Mouse (Mus musculus) adrenal gland, adult (tissue): ENCODE data around the gene Aqp6.

Experiments
- DNase-seq, 2 experiments: peaks; one replicate each; pipeline ENCODE4 v3.0.0; 2022 to 2023; ENCODE audit warnings: low spot score in 1 of 2; ENCODE audit not compliant: inconsistent age in 2 of 2

Gene Aqp6

DNA sequence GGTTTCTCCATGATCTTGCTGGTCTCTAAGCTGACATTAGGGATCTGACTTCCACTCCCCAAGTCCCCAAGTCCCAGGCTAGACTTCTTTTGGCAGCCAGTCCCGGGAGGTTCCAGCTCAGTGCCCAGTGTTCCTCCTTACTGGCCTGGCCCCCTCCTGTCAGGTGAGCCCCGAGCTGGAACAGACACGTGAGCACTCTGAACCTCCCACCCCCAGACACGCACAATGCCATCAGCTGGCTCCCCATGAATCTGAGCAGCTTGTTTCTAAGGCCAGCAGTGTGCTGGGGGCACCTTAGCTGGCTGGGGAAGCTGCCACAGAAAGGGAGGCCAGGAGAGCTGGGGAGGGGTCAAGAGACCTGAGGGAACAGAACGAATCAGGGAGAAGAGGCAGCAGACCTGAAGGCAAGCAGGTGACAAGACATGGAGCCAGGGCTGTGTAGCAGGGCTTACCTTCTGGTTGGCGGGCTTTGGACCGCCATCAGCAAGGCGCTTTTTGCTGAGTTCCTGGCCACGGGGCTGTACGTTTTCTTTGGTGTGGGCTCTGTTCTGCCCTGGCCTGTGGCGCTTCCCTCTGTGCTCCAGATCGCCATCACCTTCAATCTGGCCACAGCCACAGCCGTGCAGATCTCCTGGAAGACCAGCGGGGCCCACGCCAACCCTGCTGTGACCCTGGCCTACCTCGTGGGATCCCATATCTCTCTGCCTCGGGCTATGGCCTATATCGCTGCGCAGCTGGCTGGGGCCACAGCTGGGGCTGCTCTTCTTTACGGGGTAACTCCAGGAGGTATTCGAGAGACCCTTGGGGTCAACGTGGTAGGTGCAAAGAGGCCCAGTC is at the start of gene Aqp6:
Aqp6 (plus strand) TSS at position 415 of the 837 bp plus-strand sequence.
- DNase-seq: no peak

DNA sequence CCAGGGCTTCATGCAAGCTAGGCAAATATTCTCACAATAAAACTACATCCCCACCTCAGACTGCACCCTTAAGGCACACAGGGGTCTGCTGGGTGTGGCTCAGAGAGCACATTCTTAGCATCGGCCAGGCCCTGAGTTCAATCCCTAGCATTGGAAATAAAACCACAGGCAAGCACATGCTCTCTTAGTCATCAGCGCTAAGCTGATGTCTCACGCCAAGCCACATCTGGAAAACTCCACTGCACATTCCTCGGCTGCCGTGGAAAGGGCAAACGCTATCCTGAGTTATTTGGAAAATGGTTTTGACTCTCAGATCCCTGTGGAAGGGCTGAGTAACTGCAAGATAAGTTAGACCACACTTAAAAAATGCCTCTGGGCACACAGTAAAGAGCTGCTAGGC is 47.4 kb upstream of the Aqp6 start:
- peak in 1 of 2 experiments; percentile 34 for DNase-seq

DNA sequence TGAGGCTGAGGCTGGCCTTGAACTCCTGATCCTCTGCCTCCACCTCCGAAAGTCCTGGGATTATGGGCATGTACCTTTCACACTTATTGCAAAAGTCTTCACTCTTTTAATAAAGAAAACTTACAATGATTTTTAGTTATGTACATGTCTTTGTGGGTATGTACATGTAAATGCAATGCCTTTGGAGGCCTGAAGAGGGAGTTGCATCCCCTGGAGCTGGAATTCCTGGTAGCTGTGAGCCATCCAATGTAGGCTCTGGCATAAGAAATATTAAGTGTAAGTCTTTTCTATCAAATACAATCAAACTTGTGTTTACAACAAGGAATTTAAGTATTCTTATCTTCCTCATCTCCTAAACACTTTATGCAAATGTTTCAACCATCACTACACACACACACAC is 42.3 kb upstream of the Aqp6 start:
- DNase-seq: no peak

DNA sequence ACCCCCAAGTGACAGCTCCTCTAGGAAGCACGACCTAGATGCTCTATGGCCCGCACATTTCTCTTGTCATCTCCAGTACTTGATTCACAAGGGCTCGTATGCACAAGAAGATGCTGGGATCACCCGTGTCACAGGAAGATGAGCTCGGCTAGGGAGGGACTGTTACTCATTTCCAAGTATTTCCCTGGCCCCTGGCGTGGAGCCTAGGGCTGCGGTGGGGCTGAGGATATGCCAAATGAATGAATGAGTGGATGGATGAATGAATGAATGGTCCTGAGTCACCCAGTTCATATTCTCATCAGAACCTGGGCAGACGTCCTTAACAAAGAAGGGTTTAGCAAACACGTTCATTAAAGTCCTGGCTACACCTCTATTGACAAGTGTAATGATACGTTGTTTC is 41.0 kb upstream of the Aqp6 start:
- DNase-seq: no peak

DNA sequence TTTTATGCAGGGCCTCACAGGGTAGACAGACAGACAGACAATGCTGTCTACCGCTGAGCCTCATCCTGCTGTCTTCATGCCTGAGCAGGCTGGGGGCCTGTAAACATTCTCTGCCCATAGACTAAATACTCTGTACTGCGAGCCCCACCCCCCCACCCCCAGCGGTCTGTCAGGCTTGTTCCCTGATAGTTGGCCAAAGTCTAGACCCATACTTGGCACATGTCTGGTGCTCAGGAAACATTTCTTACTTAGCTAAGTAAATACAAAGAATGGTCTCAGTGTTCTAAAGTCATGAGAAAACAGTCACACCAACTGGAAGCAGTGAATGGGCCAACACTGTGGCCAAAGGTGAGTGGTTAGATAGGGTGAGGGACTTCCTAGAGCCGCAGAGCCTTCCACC is 33.8 kb upstream of the Aqp6 start:
- no peak for DNase-seq

DNA sequence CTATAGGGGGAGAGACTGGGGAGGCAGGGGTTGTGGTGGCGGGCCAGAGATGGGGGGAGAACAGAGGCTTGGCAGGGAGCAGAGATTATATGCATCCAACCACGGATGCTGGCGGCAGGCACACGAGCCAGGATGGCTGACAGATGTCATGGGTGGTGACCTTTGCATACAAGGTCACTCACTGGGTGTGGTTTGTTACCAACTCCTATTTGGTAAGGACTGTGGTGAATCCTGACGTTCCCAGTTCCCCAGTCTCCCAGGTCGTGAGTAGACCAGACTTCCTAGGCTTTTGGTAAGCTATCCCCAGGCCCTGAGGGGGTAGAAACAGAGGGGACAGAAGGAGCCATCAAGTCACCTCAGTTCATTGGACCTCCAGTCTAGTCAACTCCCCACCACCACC is 32.5 kb upstream of the Aqp6 start:
- DNase-seq: no peak

DNA sequence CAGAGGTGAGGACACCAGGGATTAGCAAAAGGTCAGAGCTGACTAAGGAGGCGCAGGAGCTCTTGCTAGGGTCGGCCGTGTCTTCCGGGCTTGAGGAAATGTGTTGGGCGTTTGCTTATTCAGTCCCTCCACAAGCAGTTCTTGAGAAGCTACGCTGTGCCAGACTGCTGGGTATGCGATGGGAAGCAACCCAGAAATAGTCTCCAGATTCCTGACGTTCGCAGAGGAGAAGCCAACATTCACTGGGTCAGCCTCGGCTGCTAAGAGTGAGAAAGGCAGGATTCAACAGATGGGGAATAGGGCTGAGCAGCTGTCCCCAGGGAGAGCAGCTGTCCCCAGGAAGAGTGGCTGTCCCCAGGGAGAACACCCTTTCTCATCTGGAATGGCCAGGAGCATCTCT is 32.1 kb upstream of the Aqp6 start:
- no peak for DNase-seq

DNA sequence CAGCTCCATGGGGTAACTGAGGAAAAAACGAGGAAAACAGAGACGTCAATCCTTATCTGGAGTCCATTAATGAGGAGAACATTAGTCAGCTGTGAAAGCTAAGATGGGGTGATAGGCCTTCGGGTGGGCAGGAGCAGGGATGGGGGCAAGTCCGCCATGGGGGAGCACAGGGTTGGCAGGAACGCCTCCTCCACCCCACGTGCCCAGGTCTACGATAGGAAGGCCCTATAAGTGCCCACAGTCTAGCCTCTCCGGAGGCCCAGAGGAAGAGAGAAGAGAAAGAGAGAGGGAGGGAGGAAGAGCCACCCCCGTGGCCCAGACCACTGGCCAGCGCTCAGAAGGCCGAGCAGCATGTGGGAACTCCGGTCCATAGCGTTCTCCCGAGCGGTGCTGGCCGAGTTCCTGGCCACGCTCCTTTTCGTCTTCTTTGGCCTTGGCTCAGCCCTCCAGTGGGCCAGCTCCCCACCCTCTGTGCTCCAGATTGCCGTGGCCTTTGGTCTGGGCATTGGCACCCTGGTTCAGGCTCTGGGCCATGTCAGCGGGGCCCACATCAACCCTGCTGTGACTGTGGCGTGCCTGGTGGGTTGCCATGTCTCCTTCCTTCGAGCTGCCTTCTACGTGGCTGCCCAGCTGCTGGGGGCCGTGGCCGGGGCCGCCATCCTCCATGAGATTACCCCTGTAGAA is 22.3 kb upstream of the Aqp6 start, which contains the start of gene Aqp2:
Aqp2 (plus strand) TSS at position 254 of the 684 bp plus-strand sequence.
- DNase-seq: peak; percentile 51 to 72

DNA sequence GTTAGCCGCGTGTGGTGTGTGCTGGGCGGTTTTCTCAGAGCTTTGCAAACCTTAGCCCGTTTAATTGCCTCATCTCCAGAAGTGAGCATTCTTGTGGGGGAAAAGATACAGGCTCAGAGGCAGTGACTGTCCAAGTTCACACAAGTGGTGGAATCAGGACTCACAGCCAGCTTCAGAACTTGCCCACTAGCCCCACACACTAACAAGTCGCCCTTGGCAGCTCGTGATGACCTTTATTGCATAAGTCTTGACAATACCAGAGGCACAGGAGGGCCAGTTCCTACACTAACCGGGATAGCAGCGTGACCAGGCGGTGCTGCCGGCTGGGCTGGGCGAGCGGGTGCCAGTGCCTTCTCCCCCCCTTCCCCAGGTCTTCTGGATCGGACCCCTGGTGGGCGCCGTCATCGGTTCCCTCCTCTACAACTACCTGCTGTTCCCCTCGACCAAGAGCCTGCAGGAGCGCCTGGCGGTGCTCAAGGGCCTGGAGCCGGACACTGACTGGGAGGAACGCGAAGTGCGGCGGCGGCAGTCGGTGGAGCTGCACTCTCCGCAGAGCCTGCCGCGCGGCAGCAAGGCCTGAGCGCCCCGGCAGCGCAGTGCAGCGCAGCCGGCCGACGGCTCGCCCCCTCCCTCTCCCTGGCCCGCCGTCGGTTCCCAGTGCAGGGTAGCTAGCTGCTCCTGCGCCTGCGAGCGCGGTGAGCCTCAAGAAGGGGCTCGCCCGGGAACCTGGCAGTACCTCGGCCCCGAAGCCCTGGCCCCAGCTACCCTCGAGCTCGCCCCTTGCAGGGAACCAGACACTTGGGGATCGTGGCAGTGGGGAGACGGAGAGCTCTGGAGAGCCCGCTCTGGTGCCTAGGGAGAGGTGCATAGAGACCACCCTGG is 17.5 kb upstream of the Aqp6 start:
- peak in 1 of 2 experiments; percentile 65 for DNase-seq

DNA sequence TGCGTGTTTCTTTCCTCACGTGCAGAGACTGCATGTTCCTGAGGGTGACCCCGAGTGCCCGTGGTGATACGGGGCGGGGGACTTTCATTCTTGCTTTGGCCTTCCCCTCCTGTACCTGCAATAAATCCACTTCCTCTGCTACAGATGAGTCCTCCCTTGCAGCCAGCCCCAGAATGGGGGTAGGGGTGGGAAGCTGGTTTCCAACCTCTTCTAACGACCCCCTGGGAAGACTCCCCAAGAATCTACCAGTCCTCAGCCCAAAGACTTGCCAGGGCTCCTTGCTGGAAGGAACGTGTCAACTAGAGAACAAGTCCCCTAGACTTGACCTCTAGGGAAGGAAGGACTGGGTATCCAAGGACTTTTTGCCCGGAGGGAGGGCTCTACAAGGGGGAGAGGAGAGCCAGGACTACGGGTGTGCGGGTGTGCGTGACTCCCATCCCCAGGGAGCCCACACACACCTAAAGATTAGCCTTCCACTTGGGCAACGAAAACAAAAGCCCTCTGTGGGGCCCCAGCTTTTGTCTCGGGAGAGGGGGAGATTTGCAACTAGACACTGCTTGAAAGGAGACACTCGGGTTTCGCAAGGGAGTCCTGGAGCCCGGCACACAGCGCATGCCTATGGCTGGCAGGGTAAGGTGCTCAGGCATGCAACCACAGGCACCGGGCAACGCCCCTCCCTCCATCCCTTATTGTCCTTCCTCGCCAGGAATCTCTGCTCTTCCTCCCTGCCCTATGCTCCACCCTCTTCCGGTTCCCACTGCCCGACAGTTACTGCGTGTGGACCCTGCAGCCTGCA is 16.6 kb upstream of the Aqp6 start:
- no peak for DNase-seq

DNA sequence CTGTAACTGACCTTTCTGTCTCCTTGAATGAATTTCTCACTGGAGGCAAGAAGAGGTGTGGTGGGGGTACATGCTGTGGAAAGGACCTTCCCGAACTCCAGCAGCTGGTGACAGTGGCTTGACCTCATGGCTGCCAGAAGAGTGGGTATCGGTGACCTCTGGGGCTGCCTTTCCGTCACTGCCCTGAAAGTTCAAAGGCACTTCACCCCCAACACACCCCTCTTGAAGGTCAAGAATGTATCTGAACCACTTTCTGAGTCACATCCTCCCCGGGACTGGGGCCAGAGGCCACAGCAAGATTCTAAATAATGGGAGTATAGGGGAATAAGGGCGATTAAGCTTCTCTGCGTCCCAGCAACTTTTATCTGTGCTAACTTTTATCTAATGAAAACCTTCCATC is 15.5 kb upstream of the Aqp6 start:
- DNase-seq: peak; percentile 68 to 79

DNA sequence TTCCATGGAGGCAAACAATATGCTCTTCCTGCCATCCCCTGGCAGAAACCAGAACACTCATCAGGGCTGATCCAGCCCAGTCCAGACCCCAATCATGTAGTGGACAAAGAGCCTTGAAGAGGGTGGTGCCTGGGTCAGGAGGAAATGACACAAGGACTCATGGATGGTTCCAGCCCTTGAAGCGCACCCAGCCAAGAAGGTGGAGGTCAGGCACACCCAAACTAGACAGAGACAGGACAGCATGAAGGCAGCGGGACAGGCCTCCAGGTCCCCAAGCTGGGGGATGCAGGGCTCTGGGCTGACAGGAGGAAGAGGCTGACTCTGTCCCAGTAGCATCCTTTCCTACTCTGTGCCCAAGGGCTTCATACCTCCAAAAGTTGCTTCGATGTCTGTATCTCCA is 14.7 kb upstream of the Aqp6 start:
- no peak for DNase-seq

DNA sequence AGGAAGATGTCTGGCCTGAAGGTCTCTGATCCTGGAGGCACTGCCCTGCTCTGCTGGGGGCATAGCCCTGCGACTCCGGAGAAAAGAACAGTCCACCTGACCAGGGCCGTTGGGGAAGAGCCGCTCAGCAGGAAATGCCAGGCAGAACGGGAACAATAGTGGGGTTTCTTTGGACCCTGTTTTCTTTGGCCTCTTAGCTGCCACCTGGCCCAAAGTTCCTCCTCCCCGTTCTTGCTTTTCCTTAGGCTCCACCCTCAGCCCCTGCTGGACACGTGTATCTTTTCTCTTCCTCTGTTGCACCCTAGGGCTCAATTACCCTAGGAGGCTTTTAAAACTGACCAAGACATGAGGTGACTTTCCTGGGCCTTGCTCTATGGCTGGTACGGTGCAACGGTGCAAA is 12.0 kb upstream of the Aqp6 start:
- no peak for DNase-seq

DNA sequence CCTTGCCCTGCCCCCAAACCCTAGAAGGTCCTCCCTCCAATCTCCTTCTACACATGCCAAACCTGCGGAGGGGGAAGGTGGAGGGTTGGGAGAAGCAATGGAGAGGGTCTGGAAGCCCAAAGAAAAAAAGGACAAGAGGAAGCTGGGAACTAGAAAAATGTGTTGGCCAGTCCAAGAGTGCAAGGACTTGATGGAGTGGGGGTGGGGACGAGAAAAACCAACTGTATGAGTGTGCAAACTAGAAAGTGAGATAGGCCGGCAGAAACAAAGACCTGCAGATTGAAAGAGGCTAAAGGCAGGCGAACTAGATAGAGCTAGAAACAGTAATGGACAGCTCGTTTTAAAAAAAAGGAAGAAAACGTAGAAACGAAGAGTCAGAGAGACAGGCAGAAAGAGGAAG is 11.5 kb upstream of the Aqp6 start:
- no peak for DNase-seq

DNA sequence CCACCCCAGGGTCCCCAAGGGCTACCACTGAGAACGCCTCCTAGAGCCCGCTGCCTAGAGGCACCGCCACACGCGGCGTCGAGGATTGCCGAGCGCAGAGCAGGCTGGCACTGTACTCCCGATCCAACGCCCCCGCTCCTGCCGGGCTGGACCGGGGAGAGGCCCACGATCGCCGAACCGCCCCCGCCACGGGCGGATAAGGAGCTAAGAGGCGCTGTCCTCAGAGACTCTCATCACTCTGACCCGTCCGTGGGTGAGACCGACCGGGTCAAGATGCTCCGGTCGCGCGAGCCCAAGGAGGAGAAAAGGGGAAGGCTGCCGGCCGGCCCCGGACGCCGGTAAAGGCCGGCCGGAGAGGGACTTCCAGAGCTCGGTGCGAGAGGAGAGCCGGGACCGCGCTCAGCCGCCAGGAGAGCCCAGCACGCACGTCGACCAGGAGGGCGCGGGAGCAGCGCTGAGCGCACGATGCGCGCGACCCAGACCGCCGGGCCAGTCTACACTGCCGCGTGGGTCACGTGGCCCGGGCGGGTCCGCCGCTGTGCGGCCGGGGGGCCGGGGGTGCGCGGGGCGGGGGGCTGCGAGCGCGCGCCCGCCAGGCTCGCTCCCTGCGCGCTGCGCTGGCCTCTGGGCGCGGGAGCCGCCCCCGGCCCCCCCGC is 10.6 kb upstream of the Aqp6 start, which contains the start of gene Aqp5:
Aqp5 (plus strand) TSS at position 354 of the 656 bp plus-strand sequence.
- DNase-seq: peak; percentile 29 to 58

DNA sequence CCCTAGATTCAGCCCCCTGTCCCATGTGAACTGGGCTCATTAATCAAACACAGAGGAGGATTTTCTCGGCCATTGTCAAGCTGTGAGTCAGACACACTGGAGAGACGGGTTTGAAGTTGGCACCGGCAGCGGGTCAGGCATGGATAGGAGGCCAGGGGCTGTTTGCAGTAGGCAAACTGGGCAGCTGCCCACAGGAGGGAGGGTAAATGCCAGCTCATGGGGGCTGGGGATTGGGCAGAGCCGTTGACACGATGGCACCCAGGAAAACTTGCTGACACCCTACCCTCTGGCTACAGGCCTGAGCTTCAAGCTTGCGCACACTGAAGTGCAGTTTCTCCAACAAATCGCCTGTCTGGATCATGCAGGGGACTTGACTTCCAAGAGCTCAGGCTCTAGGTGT is 9.0 kb upstream of the Aqp6 start:
- peak; percentile 49 to 83 for DNase-seq

DNA sequence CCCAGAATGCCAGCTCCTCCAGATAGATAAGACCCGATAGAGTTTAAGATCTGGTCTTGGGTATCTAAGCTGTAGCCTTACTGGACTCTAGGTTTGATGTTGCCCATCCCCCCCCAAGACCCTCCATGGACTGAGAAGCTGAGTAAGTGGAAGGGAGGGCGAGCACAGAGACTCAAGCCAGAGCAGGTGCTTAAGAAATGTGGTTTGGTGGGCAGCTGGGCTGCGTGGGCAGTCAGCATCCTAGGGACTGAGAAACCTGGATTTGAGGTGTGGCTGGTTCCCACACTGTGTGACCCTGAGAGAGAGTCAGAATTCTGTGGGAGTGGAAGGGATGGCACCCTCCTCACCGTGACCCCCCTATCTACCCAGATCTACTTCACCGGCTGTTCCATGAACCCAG is 8.3 kb upstream of the Aqp6 start:
- DNase-seq: no peak

DNA sequence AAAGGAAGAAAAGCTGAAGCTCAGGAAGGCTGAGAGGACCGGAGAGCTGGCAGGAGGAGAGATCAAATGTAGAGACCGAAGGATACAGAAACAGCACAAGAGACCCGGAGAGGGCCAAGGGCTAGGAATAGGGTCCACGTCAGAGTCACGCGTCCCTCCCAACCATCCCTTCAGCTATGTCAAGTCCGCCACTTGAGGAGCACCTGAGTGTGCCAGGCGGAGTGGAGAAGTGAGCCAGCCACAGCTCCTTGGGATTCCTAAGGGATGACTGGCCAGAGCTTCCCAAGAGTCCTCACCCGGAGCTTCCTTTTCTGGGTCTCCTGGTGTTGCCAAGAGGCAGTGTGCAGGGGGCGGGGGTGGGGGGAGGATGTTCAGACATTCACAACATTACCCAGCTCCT is 6.2 kb upstream of the Aqp6 start:
- DNase-seq: no peak

DNA sequence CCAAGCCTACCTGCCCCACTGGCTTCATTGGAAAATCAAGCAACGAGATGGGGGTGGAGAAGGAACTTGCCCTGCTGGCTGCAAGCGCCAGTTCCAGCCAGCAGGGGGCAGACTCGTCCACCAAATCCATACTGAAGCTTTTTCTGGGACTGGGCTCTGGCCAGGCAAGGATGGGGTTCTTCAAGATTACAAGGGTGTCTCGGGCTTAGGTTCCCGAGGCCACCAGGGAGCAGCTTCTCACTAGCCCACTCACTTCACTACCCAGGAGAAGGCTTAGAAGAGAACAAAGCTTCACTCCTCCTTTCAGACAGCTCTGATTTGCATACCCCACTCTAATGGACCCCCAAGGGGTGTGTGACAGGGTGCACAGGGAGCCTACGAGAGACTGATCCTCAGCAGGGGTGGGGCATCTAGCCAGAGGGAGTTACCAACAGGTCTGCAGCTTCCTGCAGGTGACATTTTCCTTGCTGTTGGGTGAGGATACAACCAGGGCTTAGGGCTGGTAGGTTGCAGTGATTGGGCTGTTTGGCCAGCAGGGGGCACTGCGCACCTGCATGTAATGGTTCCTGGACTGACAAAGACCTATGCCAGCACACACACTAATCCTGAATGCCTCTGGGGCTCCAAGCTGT is 5.0 kb upstream of the Aqp6 start:
- DNase-seq: peak; percentile 84 to 95

DNA sequence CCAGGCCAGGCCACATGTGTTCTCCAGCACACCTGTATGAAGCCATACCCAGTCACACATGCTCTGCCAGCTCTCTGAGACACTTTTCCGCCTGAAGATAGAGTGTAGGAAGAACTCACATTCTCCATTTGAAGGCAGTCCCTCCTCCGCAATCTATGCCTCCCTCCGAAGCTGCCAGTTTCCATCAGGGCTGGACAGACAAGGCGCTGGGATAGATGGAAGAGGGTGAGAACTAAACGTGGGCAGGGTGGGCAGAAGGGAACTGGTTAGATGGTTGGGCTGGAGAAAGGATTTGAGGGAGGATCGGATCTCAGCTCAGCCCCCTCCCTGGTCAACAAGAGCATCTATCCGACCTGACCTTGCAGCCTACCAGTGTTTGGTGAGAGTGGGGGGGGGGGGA is 4.4 kb upstream of the Aqp6 start:
- no peak for DNase-seq
